Mouse (Mus musculus) limb, embryonic 15.5 days (tissue): ENCODE measurements around the gene E330021D16Rik. TPM values are rescaled to one million over a fixed set of nuclear protein-coding genes. Genes with fewer than 3 reads are reported as not detected.

Source experiments
- ATAC-seq: fragments of 200-750 bp; cut with Nextera tagmentation; 2 replicates; pipeline ENCODE4 v1.8.0; 2017; ENCODE audit warnings: low read depth, moderate TSS enrichment; ENCODE audit not compliant: insufficient number of reproducible peaks, low FRiP score, low TSS enrichment
- H3K27ac ChIP-seq: fragments of 300-500 bp; sonication (generic); 2 replicates; pipeline ENCODE4 v1.5.1; 2015; ENCODE audit warnings: moderate library complexity, mild to moderate bottlenecking, inconsistent platforms
- H3K27me3 ChIP-seq: fragments of 300-500 bp; sonication (generic); 2 replicates; pipeline ENCODE4 v1.6.1; 2015; ENCODE audit warnings: inconsistent platforms
- H3K36me3 ChIP-seq: fragments of 300-500 bp; sonication (generic); 2 replicates; pipeline ENCODE4 v1.6.1; 2015; ENCODE audit warnings: inconsistent platforms
- H3K4me1 ChIP-seq: fragments of 300-500 bp; sonication (generic); 2 replicates; pipeline ENCODE4 v1.6.1; 2015; ENCODE audit warnings: inconsistent platforms
- H3K4me2 ChIP-seq: fragments of 300-500 bp; sonication (generic); 2 replicates; pipeline ENCODE4 v1.6.1; 2015; ENCODE audit warnings: mild to moderate bottlenecking, inconsistent platforms
- H3K4me3 ChIP-seq: fragments of 300-500 bp; sonication (generic); 2 replicates; pipeline ENCODE4 v1.5.1; 2015; ENCODE audit warnings: mild to moderate bottlenecking, inconsistent platforms
- H3K9ac ChIP-seq: fragments of 300-500 bp; sonication (generic); 2 replicates; pipeline ENCODE4 v1.6.1; 2015; ENCODE audit warnings: inconsistent platforms
- H3K9me3 ChIP-seq: fragments of 300-500 bp; sonication (generic); 2 replicates; pipeline ENCODE4 v1.6.1; 2016; ENCODE audit warnings: inconsistent platforms
- WGBS: fragments of 180-500 bp; shearing (Covaris S2); methylation state at CpG from one replicate; pipeline ENCODE4 v1.1.7; 2015; 5-methylcytosine and 5-hydroxymethylcytosine counted together
- polyA plus RNA-seq: library from polyadenylated mRNA; unstranded; fragments of >200 nt; fragmentation: Nextera tagmentation; extraction: Ambion mirVana; gene quantifications from 2 replicates; pipeline ENCODE4 v1.2.1, GENCODE M21; 2015

Gene E330021D16Rik
- polyA plus RNA-seq, 1 experiment from 2014 or later: not detected

DNA sequence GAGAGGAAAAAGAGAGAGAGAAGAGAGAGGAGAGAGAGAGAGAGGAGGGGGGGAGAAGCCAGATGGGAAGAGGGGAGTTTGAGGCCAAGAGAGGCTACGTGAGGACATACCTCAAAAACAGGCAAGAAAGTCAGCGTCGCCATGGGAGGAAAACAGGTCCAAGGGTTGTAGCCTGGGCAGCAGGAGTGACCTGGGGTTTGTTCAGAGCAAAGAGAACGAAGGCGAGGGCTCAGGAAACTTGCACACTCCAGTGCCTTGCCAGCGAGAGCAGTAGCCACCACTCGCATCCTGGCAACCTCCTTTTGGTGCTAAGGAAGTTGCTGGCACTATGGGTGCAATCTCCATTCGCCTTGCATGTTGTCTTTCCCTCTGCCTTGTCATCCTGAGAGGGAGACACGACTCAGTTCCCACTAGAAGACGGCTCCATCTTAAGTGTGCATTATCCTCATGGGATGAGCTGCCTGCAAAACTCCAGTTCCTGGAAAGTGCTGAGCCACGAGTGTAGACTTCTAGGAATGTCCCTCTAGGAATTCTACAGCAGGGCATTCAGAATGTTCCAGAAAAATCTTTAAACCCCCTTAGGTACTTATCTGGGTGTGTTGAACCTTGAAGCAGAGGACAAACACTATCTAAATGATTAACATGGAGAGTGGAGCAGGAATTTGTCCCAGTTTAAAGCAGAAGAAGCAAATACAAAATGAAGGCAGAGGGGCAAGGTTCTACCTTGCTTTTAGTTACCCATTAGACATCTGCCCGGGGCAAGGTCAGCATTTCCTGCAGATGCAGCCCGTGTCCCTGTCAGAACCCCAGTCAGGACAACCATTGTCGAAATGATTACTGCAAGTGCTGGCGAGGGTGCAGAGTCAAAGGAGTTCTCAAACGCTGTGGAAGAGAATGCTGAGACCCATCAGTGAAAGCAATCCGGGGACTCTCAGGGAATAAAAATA lies 3.8 kb upstream of the E330021D16Rik start:
- no peaks in the 10 kb centered on the region for H3K27me3 ChIP-seq
- no peaks in the 10 kb centered on the region for H3K36me3 ChIP-seq
- 0 out of 2 replicates have a peak, but pooled peaks cover 2% of the 10 kb centered on the region for H3K4me1 ChIP-seq
- no peak overlapping the region for H3K9ac ChIP-seq
- no peak for ATAC-seq
- WGBS: 77% methylated on average over 17 of the region's 17 CpGs
- no peaks in the 10 kb centered on the region for H3K9me3 ChIP-seq
- no peak overlapping the region for H3K4me3 ChIP-seq
- H3K27ac ChIP-seq: no peak overlapping the region
- H3K4me2 ChIP-seq: no peak overlapping the region

DNA sequence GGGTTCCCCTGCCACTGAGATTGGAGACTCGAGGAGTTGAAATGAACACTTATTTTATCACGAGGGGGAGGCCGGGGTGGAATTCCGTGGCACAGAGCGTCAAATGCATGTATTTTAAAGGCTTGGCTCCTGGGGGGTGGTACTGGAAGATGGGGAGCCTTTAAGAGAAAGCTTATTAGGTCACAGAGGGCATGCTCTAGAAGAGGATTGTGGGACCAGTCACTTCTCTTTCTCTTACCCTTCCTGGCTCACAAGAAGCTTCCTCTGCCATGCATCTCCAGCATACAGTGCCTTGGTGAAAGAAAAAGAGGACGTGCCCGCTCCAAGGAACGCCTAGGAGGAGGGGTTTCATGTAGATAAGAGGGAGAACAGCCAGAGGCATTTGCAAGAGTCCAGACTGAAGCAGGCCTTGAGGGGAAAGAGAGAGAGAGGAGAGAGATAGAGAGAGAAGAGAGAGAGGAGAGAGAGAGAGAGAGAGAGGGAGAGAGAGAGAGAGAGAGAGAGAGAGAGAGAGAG lies 3.0 kb upstream of the E330021D16Rik start:
- 55% methylated on average over 8 of the region's 8 CpGs for WGBS
- Histone ChIP-seq H3K36me3 (no peaks in the 10 kb centered on the region), H3K4me1 (0 out of 2 replicates have a peak, but pooled peaks cover 2% of the 10 kb centered on the region), H3K4me2 (no peak overlapping the region), H3K9me3 (no peaks in the 10 kb centered on the region), H3K4me3 (no peak overlapping the region), H3K27me3 (no peaks in the 10 kb centered on the region), H3K9ac (no peak overlapping the region), H3K27ac (no peak overlapping the region)
- ATAC-seq: no peak

DNA sequence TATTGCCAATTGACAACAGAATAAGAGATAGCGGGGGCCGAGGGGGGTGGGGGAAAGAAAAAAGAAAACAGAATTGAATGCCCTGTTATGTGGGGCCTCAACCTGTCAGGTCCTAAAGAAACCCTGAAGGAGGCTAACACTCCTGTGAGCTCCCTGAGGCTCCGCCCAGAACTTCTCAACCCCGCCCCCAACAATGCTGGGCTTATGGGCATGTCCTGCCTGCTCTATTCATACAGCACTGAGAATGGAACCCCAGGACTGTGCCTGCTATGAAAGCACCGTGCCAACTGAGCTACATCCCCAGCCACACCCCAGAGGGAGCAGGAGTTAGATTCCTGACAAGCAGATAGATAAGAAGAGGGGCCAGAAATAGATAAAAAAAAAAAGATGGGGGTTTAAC lies 2.5 kb upstream of the E330021D16Rik start:
- Histone ChIP-seq H3K4me1 (0 out of 2 replicates have a peak, but pooled peaks cover 2% of the 10 kb centered on the region), H3K9me3 (no peaks in the 10 kb centered on the region), H3K9ac (no peak overlapping the region), H3K27ac (no peak overlapping the region), H3K4me2 (no peak overlapping the region), H3K36me3 (no peaks in the 10 kb centered on the region), H3K4me3 (no peak overlapping the region), H3K27me3 (no peaks in the 10 kb centered on the region)
- ATAC-seq: no peak
- 69% methylated on average over 5 of the region's 5 CpGs for WGBS

DNA sequence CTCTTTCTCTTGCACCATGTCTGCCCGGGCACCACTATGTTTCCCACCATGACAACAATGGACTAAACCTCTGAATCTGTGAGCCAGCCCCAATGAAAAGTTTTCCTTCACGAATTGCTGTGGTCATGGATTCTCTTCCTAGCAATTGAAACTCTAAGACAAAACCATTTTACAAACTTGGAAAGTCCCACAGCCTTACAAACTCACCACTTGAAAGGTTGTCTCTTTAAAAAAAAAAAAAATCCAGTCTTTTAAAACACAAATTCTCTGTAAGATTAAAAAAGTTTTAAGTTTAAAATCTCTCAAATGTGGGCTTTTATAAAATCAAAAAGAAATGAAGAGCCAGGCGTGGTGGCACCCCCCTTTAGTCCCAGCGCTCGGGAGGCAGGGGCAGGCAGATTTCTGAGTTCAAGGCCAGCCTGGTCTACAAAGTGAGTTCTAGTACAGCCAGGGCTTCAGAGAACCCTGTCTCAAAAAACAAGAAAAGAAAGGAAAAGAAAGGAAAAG lies 1.5 kb downstream of the E330021D16Rik start:
- WGBS: 89% methylated on average over 5 of the region's 5 CpGs
- Histone ChIP-seq H3K36me3 (no peaks in the 10 kb centered on the region), H3K9me3 (no peaks in the 10 kb centered on the region), H3K4me3 (no peak overlapping the region), H3K4me2 (no peak overlapping the region), H3K27ac (no peak overlapping the region), H3K27me3 (no peaks in the 10 kb centered on the region), H3K9ac (no peak overlapping the region), H3K4me1 (no peaks in the 10 kb centered on the region)
- no peak for ATAC-seq

DNA sequence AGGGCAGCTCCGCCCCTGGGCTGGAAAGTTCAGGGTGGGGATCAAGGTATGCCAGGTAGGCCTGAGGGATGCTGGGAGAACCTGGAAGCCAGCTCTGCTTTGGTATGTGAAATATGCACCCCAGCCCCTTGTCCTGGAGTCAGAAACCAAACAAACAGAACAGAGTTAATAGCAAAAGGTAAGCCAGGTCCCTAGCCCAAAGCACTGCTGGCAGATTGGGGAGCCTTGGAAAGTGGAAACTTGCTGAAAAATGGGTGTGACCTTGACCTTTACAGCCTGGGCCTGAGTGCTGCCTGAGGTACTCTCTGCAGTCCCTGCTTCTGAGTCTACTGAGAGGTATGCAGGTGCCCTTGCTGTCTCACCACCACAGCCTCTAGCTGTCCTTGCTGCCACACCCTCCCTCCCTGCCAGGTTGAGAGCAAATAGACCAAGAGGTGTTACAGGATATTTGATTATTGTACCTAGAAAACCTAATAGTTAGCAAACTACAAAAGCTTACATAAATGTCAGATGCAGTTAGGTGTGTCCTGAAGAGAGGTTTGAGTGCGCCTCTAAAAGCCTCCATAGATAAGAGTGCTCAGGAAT lies 7.7 kb downstream of the E330021D16Rik start:
- Histone ChIP-seq H3K4me3 (no peak overlapping the region), H3K27me3 (no peaks in the 10 kb centered on the region), H3K36me3 (no peaks in the 10 kb centered on the region), H3K4me1 (no peaks in the 10 kb centered on the region), H3K9me3 (no peaks in the 10 kb centered on the region), H3K27ac (no peak overlapping the region), H3K9ac (no peak overlapping the region), H3K4me2 (no peak overlapping the region)
- WGBS: 78% methylated on average over 2 of the region's 2 CpGs
- ATAC-seq: no peak

DNA sequence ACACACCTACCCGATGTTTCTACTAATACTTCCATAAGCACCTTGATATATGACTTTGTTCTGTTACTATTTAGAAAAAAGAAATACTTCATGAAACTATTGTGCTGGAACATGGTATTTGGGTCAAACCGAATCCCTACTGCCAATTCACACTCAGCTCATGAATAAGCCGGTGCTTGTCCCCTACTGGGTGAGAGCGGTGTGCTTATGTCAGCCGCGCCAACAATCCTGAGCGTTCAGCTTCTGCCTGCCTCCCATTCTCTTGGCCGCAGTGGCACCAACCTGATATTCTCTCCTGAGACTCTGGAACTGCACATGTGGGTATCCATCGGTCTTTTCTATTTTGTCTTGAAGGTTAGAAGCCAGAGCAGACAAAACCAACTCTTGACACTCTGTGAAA lies 18.5 kb downstream of the E330021D16Rik start:
- WGBS: 93% methylated on average over 9 of the region's 9 CpGs
- H3K4me3 ChIP-seq: no peak overlapping the region
- H3K36me3 ChIP-seq: no peaks in the 10 kb centered on the region
- ATAC-seq: no peak
- H3K27ac ChIP-seq: no peak overlapping the region
- H3K4me1 ChIP-seq: no peaks in the 10 kb centered on the region
- no peaks in the 10 kb centered on the region for H3K9me3 ChIP-seq
- H3K4me2 ChIP-seq: no peak overlapping the region
- no peak overlapping the region for H3K9ac ChIP-seq
- H3K27me3 ChIP-seq: no peaks in the 10 kb centered on the region

DNA sequence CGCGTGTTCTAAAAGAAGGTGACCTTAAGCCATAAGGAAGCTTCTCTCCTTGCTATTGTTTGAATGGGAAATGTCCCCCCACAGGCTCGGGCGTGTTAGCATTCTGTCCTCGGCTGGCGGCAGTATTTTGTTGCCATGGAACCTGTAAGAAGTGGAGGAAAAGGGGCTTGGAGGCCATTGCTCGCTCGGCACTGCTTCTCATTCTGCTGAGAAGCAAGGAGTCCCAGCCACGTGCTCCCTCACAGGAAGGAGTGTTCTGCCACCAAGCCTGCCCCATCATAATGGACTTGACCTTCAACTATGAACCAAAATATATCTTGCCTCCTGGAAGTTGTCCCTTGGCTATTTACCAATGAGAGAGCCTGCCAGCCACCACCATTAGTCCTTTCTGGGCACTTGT lies 25.1 kb downstream of the E330021D16Rik start:
- no peaks in the 10 kb centered on the region for H3K27me3 ChIP-seq
- no peak for ATAC-seq
- no peaks in the 10 kb centered on the region for H3K36me3 ChIP-seq
- 68% methylated on average over 9 of the region's 9 CpGs for WGBS
- H3K9ac ChIP-seq: no peak overlapping the region
- H3K27ac ChIP-seq: no peak overlapping the region
- no peaks in the 10 kb centered on the region; the same call in 1 of the 2 replicates for H3K9me3 ChIP-seq
- no peak overlapping the region for H3K4me2 ChIP-seq
- no peak overlapping the region for H3K4me3 ChIP-seq
- H3K4me1 ChIP-seq: no peaks in the 10 kb centered on the region

DNA sequence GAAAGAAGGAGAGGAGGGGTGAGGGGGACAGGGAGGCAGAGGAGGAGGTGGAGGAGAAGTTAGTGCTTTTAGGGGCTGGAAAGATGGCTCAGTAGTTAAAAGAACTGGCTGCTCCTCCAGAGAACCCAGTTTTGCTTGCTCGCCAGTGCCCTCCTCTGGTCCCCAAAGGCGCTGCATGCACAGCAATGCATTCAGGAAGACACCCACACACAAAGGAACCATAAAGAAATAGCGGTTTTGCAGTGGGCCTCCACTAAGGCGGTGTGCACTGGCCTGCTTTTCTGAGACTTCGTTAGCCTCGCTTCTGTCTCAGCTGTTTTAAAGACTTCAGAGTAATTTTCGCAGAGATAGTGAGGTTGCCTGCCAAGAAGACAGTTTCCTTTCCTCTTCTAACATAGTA lies 30.1 kb downstream of the E330021D16Rik start:
- 83% methylated on average over 7 of the region's 7 CpGs for WGBS
- no peak overlapping the region for H3K4me3 ChIP-seq
- no peak overlapping the region for H3K27ac ChIP-seq
- H3K27me3 ChIP-seq: no peaks in the 10 kb centered on the region
- no peaks in the 10 kb centered on the region for H3K4me1 ChIP-seq
- H3K9me3 ChIP-seq: no peaks in the 10 kb centered on the region; the same call in 1 of the 2 replicates
- H3K9ac ChIP-seq: no peak overlapping the region
- no peaks in the 10 kb centered on the region for H3K36me3 ChIP-seq
- H3K4me2 ChIP-seq: no peak overlapping the region
- ATAC-seq: no peak

DNA sequence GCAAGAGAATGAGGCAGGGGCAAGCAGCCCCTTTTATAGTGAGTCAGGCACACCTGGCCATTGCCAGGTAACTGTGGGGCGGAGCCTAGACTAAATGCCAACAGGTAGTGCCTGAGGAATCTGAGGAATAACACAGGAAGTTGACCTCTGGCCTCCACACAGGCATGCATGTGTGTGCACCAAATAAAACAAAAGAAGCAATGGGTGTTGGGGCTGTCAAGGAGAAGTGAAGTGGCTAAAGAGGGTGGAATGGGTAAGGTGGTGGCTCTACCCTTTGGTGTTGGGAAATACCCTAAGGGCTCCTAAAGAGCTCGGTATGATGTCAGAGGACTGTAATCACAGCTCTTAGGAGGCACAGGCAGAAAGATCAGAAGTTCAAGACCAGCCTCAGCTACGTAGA lies 32.2 kb downstream of the E330021D16Rik start:
- Histone ChIP-seq H3K9me3 (no peaks in the 10 kb centered on the region), H3K4me2 (no peak overlapping the region), H3K36me3 (no peaks in the 10 kb centered on the region), H3K27ac (no peak overlapping the region), H3K4me3 (no peak overlapping the region), H3K4me1 (no peaks in the 10 kb centered on the region), H3K9ac (no peak overlapping the region), H3K27me3 (no peaks in the 10 kb centered on the region)
- WGBS: 81% methylated on average over 3 of the region's 3 CpGs
- no peak; the same call in 1 of the 2 replicates for ATAC-seq

DNA sequence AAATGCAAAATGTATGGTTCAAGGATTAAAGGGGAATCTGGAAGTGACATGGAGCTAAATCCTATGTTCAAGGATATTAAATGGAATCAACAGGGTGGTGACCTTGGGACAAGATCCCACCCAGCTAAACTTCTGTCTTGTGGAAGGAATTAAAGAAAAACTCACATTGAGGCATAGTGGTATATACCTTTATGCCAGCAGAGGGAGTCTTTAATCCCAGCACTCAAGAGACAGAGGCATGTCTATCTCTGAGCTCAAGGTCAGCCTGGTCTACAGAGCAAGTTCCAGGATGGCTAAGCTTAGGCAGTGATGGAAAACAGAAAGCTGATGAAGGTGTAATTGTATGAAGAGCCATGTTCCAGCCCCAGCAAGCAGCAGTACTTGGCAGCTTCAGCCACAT lies 39.3 kb downstream of the E330021D16Rik start:
- Histone ChIP-seq H3K4me1 (no peaks in the 10 kb centered on the region), H3K4me3 (no peak overlapping the region), H3K4me2 (no peak overlapping the region), H3K36me3 (no peaks in the 10 kb centered on the region), H3K27me3 (no peaks in the 10 kb centered on the region), H3K27ac (no peak overlapping the region), H3K9ac (no peak overlapping the region), H3K9me3 (no peaks in the 10 kb centered on the region)
- ATAC-seq: no peak

DNA sequence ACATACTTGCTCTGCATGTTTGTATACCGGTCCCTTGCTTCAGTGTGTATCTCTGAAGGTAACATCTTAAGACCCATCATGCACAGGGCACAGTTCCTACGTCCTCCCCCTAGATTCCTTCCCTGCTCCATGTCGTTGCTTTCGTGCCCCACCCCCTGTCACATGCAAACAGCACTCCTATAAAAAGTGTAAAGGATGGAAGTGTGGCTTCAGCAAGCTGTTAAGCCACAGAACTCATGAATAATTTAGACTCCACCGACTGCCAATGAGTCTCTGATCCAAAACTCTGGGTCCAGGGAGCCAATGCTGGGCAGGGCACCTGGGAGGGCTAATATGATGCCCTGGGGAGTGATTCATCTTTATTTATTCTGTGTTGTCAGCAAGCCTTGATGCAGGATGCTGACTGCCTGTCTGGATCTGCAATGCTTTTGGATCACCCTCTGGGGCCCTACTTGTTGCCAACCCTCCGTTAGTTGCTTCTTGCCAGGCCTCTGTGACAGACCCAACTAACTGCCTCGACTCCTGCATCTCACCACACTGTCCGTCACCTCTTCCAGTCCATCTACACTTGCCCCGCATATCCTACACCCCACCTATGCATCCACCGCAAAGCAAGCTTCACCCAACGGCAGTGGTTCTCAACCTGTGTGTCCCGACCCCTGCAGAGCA lies 50.8 kb downstream of the E330021D16Rik start:
- H3K4me1 ChIP-seq: no peaks in the 10 kb centered on the region
- WGBS: 68% methylated on average over 12 of the region's 12 CpGs
- no peak for ATAC-seq
- no peak overlapping the region for H3K4me3 ChIP-seq
- H3K27ac ChIP-seq: no peak overlapping the region
- no peak overlapping the region for H3K9ac ChIP-seq
- no peak overlapping the region for H3K4me2 ChIP-seq
- H3K9me3 ChIP-seq: no peaks in the 10 kb centered on the region
- H3K36me3 ChIP-seq: no peaks in the 10 kb centered on the region
- no peaks in the 10 kb centered on the region for H3K27me3 ChIP-seq

DNA sequence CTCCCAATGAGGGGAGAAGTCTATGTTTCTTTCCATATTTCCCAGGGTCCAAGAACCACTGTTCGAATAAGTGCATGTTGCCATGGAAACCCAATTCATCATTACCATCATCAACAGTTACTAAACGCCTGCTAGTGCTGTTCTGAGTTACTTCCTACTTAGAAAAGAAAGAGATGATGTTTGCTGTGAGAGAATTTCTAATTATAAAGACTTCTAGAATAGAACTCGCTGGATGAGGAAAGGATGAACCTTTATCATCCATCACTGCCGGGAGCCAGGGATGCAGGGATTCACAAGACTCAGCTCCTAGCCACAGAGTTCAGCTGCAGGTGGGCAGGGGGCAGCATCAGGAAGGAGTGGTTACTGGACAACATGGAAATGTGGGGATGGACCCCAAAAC lies 51.4 kb downstream of the E330021D16Rik start:
- Histone ChIP-seq H3K4me1 (no peaks in the 10 kb centered on the region), H3K4me3 (no peak overlapping the region), H3K9ac (no peak overlapping the region), H3K4me2 (no peak overlapping the region), H3K9me3 (no peaks in the 10 kb centered on the region), H3K27me3 (no peaks in the 10 kb centered on the region), H3K27ac (no peak overlapping the region), H3K36me3 (no peaks in the 10 kb centered on the region)
- 82% methylated on average over 4 of the region's 4 CpGs for WGBS
- ATAC-seq: no peak
